Mouse (Mus musculus): ENCODE data around the gene Ccdc141. TPM values are rescaled to one million over a fixed set of nuclear protein-coding genes. Genes with fewer than 3 reads are reported as not detected.

The Ccdc141 gene
- polyA plus RNA-seq, 1 experiment from 2014 or later, result 8.5 TPM

DNA sequence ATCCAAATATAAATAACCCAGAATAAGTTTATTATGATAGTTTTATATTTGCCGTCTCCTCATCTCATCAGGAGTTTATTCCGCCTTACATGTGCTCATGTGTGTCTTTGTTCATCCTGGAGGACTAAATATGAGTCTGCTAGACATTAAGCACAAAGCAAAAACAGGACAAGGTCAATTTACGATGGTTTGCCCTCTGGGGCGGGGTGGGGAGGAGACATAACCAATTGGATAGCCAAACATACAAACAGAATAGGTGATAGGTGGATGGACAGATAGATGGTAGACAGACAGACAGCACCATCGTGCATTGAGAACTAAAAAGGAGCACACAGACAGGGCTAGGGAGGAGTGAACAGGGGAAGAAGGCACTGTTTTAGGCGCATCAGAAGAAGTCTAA, 3.4 kb upstream of the Ccdc141 start:
- Histone ChIP-seq H3K4me3 (replicated peaks) (no peak overlapping the region), H3K9ac (no peak overlapping the region), H3K27ac (no peak overlapping the region), H3K4me1 (peaks cover 17% of the 10 kb centered on the region), H3K9me3 (no peaks in the 10 kb centered on the region), H3K36me3 (no peaks in the 10 kb centered on the region), H3K27me3 (replicated peaks) (no peaks in the 10 kb centered on the region), H3K4me2 (no peak overlapping the region)
- WGBS, result 84% methylated on average over 6 of the region's 6 CpGs
- ATAC-seq (ENCODE audit: insufficient read depth, low FRiP score, low read depth), result no peak

DNA sequence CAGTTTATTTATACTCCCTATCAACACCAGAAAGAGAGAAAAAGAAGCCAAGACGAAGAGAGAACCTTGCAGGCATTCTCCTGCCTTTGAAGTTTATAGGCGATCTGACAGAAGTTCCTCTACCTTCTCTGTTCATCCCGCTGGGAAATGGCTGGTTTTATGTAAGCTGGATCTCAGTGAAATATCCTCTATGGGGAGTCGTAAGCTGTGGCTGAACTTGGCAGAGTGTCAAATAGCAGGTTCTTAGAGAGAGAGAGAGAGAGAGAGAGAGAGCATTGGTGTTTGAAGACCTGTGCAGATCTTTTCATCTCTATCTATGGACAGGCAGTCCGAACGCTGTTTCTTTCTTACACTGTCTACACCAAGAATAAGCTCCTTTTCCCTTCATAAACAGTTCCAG, 2.9 kb upstream of the Ccdc141 start:
- no peak for ATAC-seq (ENCODE audit: insufficient read depth, low FRiP score, low read depth)
- peaks cover 17% of the 10 kb centered on the region for H3K4me1 ChIP-seq
- H3K27ac ChIP-seq, result no peak overlapping the region
- H3K36me3 ChIP-seq, result no peaks in the 10 kb centered on the region
- H3K4me3 ChIP-seq (replicated peaks), result no peak overlapping the region
- WGBS, result 60% methylated on average over 6 of the region's 6 CpGs
- H3K9ac ChIP-seq, result no peak overlapping the region
- H3K9me3 ChIP-seq, result no peaks in the 10 kb centered on the region
- no peaks in the 10 kb centered on the region for H3K27me3 ChIP-seq (replicated peaks)
- H3K4me2 ChIP-seq, result no peak overlapping the region

DNA sequence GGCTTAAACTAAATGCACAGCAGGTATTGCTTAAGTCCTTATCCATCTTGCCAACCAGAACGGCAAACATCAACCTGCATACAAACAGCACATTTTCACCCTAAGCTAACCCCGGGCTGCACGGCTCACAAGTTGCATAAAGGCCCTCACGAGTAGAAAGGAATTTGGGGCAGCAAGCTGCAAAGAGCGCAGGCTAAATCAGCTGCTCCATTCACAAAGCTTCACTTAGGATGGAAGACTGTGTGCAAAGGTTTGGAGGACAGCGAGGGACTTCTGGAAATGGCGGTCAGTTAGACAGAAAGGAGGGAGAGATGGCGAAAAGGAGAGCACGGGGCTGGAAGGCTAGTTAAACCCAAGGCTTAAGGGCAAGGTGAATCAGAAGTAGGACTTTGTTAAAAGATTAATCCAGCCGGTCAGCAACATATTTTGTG, 1.8 kb upstream of the Ccdc141 start:
- no peaks in the 10 kb centered on the region for H3K27me3 ChIP-seq (replicated peaks)
- H3K36me3 ChIP-seq, result no peaks in the 10 kb centered on the region
- H3K4me2 ChIP-seq, result peak overlapping the region; percentile 74
- no peaks in the 10 kb centered on the region for H3K9me3 ChIP-seq
- no peak for ATAC-seq (ENCODE audit: insufficient read depth, low FRiP score, low read depth)
- peak overlapping the region; percentile 76 for H3K27ac ChIP-seq
- H3K4me1 ChIP-seq, result peaks cover 17% of the 10 kb centered on the region
- WGBS, result 50% methylated on average over 10 of the region's 10 CpGs
- peak overlapping the region; percentile 17; the same call in 1 of the 2 replicates for H3K4me3 ChIP-seq (replicated peaks)
- H3K9ac ChIP-seq, result no peak overlapping the region

DNA sequence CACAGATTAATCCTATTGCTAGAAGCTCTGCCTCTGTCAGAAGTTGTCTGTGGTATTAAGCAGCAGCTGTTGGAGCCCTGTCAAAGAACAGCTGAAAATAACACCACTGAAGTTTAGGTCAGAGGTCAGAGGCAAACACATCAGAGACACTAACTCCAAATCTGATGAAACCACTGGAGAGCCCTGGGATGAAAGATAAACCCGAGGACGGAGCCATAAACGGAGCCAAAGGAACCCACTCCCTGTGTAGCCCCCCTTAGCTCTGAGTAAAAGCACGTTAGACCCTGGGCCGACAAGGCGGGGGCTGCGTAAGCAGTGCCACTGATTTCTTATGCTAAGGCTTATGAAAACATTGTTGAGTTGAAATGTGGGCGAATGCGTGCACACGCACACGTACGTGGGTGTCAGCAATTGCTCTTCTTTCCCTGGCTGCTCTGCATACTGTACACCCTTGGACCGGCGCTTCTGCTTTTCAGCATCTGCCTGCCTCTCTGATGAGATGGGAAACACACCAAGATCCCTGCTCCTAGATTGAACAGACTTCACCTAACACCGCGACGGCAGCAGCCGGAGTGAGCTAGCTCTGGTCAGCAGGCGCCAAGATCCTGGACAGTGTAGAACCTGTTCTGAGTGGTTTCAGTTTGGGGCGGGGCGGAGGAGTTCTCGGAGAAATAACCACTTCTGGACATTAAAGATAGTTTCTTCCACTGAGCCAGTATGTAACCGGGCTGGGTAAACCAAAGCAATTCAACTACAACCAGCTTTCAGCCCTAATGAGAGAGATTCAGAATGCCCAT, 1.2 kb upstream of the Ccdc141 start:
- Histone ChIP-seq H3K9ac (no peak overlapping the region), H3K27me3 (replicated peaks) (no peaks in the 10 kb centered on the region), H3K9me3 (no peaks in the 10 kb centered on the region), H3K4me3 (replicated peaks) (peak overlapping the region; percentile 17; the same call in 1 of the 2 replicates), H3K4me2 (peak overlapping the region; percentile 74), H3K27ac (peak overlapping the region; percentile 76), H3K36me3 (no peaks in the 10 kb centered on the region), H3K4me1 (peaks cover 17% of the 10 kb centered on the region)
- 28% methylated on average over 23 of the region's 23 CpGs for WGBS
- peak; percentile 70; the same call in 1 of the 2 replicates for ATAC-seq (ENCODE audit: insufficient read depth, low FRiP score, low read depth)

DNA sequence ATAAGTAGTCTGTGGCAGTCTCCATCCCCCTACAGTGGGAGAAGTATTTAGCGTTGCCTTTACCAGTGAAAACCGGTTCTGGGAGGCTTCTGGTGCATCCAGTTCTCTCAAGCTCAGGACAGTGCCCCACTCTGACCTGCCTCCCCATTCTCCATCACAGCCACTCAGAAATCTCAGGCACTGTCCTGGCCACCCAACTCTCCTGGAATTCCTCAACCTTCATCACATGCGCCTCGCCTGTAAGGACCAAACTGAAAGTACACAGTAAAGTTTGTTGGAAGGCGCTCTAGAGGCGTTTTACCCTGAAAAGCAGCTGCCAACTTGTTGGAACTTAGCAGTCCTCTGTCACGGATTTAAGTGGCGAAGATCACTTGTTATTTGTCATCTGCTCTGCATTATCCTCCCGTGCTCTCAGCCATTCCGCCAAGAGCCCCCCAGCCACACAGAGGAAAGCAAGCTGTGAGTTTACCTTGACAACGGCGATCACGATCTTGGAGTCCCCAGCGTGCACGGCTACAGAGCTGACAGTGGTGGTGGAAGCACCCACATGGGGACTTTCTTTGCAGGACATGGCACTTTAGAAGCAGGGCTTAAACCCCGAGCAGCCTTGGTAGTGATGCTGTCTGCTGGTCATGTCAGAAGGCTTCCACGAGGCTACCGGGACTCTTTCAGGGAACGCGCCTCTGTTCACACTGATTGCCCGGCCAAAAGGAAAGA, 362 bp downstream of the Ccdc141 start:
- ATAC-seq (ENCODE audit: insufficient read depth, low FRiP score, low read depth), result peak; percentile 70
- H3K27ac ChIP-seq, result peak overlapping the region; percentile 62

DNA sequence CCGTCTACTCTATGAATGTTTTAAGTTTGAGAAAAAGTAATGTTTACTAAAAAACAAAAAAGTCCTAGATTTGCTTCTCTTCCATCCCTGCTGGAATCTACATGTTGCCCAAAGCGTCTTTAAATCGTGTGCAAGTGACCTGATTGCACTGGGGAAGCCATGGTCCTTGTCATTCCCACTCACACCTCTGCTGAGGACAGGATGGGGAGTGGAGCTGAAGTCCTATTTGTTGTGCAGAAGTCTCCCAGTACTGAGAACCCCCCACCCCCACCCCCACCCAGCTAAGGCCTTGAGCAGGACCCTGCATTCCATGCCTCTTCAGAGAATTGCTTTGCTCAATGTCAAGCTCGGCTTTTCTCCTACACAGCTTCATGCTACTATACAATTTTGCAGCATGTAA, 1.2 kb downstream of the Ccdc141 start:
- Histone ChIP-seq H3K27me3 (replicated peaks) (no peaks in the 10 kb centered on the region), H3K9ac (no peak overlapping the region), H3K9me3 (no peaks in the 10 kb centered on the region), H3K36me3 (no peaks in the 10 kb centered on the region), H3K4me1 (peaks cover 14% of the 10 kb centered on the region), H3K27ac (no peak overlapping the region), H3K4me3 (replicated peaks) (peak overlapping the region; percentile 49; the same call in 1 of the 2 replicates), H3K4me2 (peak overlapping the region; percentile 74)
- ATAC-seq (ENCODE audit: insufficient read depth, low FRiP score, low read depth), result no peak
- 77% methylated on average over 4 of the region's 4 CpGs for WGBS

More for the DNA sequence above, 362 bp downstream of the Ccdc141 start:
- Histone ChIP-seq H3K4me2 (peak overlapping the region; percentile 74), H3K36me3 (no peaks in the 10 kb centered on the region), H3K9ac (peak overlapping the region; percentile 23; the same call in 1 of the 2 replicates), H3K27me3 (replicated peaks) (no peaks in the 10 kb centered on the region), H3K4me1 (peaks cover 17% of the 10 kb centered on the region), H3K4me3 (replicated peaks) (peak overlapping the region; percentile 49), H3K9me3 (no peaks in the 10 kb centered on the region)
- WGBS, result 3% methylated on average over 21 of the region's 21 CpGs

DNA sequence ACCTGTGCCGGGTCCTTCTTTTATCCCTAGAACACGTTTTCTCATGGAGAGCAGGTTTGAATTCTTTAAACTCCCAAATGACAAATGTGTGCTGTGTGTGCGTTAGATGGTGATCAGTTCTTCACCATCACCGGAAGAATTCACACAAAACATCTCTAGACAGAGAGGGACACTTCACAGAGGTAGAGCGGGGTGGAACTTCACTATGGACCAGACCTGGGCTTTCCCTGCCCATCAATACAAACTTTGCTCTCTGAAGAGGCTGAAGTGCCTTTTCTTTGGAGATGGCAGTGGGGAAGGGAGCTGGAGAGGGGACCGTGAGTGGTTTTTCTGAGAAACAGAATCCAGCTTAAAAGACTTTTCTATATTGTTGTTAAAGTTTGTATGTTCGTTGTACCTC, 1.7 kb downstream of the Ccdc141 start:
- Histone ChIP-seq H3K4me2 (no peak overlapping the region), H3K27me3 (replicated peaks) (no peaks in the 10 kb centered on the region), H3K4me3 (replicated peaks) (no peak overlapping the region), H3K9ac (no peak overlapping the region), H3K36me3 (no peaks in the 10 kb centered on the region), H3K4me1 (peaks cover 10% of the 10 kb centered on the region), H3K9me3 (no peaks in the 10 kb centered on the region), H3K27ac (no peak overlapping the region)
- WGBS, result 88% methylated on average over 7 of the region's 7 CpGs
- no peak for ATAC-seq (ENCODE audit: insufficient read depth, low FRiP score, low read depth)

DNA sequence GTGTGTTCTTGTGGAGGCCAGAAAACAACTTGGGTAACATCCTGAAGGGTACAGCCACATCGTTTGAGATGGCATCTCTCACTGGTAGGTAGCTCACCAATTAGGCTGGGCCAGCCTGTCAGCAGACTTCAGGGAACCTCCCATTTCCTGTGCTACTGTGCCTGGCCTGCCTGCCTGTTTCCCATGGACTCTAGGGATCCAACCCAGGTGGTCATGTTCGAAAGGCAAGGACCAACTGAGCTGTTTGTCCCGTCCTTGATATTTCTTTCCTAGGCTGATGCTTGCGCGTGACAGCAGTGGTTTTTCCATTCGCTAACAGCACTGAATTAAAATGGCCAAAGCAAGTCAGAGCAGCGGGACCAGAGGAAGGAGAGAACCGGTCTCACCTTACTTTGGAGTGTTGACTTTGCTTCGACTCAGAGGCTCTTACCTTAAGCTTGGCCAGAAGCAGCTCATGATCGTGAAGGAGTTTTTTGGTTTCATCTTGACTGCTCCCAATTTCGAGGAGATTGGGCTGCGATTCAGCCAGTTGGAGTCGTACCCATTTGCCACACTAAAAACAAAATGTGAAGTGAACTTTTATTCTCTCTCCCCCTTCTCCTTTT, 2.3 kb downstream of the Ccdc141 start:
- no peak overlapping the region for H3K9ac ChIP-seq
- no peak overlapping the region for H3K4me2 ChIP-seq
- no peaks in the 10 kb centered on the region for H3K27me3 ChIP-seq (replicated peaks)
- H3K36me3 ChIP-seq, result no peaks in the 10 kb centered on the region
- no peak for ATAC-seq (ENCODE audit: insufficient read depth, low FRiP score, low read depth)
- 83% methylated on average over 13 of the region's 13 CpGs for WGBS
- peaks cover 10% of the 10 kb centered on the region for H3K4me1 ChIP-seq
- no peak overlapping the region for H3K4me3 ChIP-seq (replicated peaks)
- H3K9me3 ChIP-seq, result no peaks in the 10 kb centered on the region
- no peak overlapping the region for H3K27ac ChIP-seq

DNA sequence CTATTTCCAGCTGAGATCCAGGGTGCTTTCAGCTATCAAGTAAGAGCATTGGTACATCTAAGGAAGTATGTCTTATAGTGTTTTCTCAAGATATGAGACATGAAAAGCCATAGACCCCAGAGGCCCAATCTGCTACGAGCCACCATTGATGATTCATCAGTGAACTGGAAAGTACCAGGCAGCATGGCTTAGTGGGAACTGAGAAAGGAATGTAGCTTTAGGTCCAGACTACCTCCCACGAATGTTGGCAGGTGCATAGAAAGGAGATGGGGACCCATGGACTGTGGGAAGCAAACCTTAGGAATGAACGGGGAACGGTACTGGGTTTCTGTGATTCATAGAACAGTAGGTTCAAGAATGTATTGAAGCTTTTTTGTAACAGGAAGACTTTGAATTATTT, 4.1 kb downstream of the Ccdc141 start:
- H3K27ac ChIP-seq, result no peak overlapping the region
- no peaks in the 10 kb centered on the region for H3K27me3 ChIP-seq (replicated peaks)
- peaks cover 3% of the 10 kb centered on the region for H3K4me1 ChIP-seq
- no peaks in the 10 kb centered on the region for H3K36me3 ChIP-seq
- H3K4me3 ChIP-seq (replicated peaks), result no peak overlapping the region
- no peak overlapping the region for H3K4me2 ChIP-seq
- no peak overlapping the region for H3K9ac ChIP-seq
- ATAC-seq (ENCODE audit: insufficient read depth, low FRiP score, low read depth), result no peak
- no peaks in the 10 kb centered on the region for H3K9me3 ChIP-seq
- WGBS, result 76% methylated on average over 4 of the region's 4 CpGs

DNA sequence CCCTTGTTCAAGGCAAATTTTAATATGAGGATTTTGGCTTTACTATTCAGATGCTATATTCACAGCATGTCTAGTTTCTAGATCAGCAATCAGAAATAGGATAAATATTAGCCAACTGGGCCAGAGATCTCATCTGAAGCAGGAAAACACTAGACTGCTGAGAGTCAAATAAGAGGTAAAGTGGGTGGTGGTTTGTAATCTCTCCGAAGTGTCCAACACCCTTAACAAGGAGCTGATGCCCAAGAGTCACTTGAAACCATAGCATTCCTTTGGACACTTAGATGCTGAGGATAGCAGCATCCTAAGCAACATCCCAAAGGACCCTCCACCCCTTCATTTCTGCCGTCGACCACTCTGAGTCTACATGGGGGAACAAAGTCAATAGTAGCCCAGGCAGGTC, 5.8 kb downstream of the Ccdc141 start:
- Histone ChIP-seq H3K4me1 (no peaks in the 10 kb centered on the region; the same call in 1 of the 2 replicates), H3K27ac (no peak overlapping the region), H3K4me3 (replicated peaks) (no peak overlapping the region), H3K9ac (no peak overlapping the region), H3K36me3 (no peaks in the 10 kb centered on the region), H3K27me3 (replicated peaks) (no peaks in the 10 kb centered on the region), H3K9me3 (no peaks in the 10 kb centered on the region), H3K4me2 (no peak overlapping the region)
- WGBS, result 76% methylated on average over 3 of the region's 3 CpGs
- ATAC-seq (ENCODE audit: insufficient read depth, low FRiP score, low read depth), result no peak

DNA sequence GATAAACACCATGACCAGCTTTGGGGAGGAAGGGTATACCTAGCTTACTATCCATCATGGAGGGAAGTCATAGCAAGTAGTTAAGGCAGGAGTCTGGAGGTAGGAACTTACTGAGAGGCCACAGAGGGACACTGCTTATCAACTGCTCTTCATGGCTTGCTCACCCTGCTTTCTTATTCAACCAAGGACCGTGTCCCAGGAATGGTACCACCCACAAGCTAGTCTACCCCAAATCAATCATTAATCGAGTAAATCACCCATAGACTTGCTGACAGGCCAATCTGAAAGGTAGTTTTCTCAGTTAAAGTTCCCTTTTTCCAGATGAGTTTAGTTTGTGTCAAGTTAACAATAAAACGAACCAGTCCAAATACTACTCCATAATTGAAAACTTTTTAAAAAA, 7.1 kb downstream of the Ccdc141 start:
- ATAC-seq (ENCODE audit: insufficient read depth, low FRiP score, low read depth), result no peak
- Histone ChIP-seq H3K27me3 (replicated peaks) (no peaks in the 10 kb centered on the region), H3K4me3 (replicated peaks) (no peak overlapping the region), H3K27ac (no peak overlapping the region), H3K4me1 (no peaks in the 10 kb centered on the region; the same call in 1 of the 2 replicates), H3K36me3 (no peaks in the 10 kb centered on the region), H3K9ac (no peak overlapping the region), H3K9me3 (no peaks in the 10 kb centered on the region), H3K4me2 (no peak overlapping the region)
- 80% methylated on average over 3 of the region's 3 CpGs for WGBS

DNA sequence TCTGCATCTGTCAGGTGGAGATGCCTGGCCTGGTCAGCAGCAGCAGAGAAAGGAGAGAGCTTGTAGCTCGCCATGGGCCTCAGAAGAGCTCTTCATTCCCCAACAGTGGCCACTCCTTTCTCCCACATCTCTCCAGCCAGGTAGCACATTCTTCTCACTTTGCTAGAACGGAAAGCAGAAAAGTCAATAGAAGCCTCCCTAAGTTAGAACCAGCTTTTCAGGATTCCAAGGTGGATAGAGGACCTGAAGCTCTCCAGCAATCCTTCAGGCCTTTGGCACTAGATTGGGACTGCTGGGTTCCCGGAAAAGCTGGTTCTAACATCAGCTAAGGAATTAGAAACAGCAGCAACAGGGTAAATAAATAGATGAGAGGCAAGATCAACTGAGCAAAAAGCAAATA, 8.3 kb downstream of the Ccdc141 start:
- no peaks in the 10 kb centered on the region for H3K9me3 ChIP-seq
- no peaks in the 10 kb centered on the region for H3K27me3 ChIP-seq (replicated peaks)
- no peak overlapping the region for H3K4me2 ChIP-seq
- no peaks in the 10 kb centered on the region for H3K36me3 ChIP-seq
- WGBS, result 65% methylated on average over 3 of the region's 3 CpGs
- H3K4me3 ChIP-seq (replicated peaks), result no peak overlapping the region
- H3K27ac ChIP-seq, result no peak overlapping the region
- no peaks in the 10 kb centered on the region; the same call in 1 of the 2 replicates for H3K4me1 ChIP-seq
- ATAC-seq (ENCODE audit: insufficient read depth, low FRiP score, low read depth), result no peak
- H3K9ac ChIP-seq, result no peak overlapping the region
